Mouse (Mus musculus) kidney, embryonic 15.5 days (tissue): Measurements from ENCODE around the gene Fbxl20. TPM values are rescaled to one million over a fixed set of nuclear protein-coding genes. Genes with fewer than 3 reads are reported as not detected.

ENCODE experiments used
- ATAC-seq: fragments of 200-750 bp; cut with Nextera tagmentation; replicated peaks from 2 replicates; pipeline ENCODE4 v1.8.0; 2017; ENCODE audit warnings: moderate TSS enrichment; ENCODE audit not compliant: low FRiP score
- H3K27ac ChIP-seq: fragments of 300-500 bp; sonication (generic); 2 replicates; pipeline ENCODE4 v1.5.1; 2015; ENCODE audit warnings: mild to moderate bottlenecking, inconsistent platforms
- H3K27me3 ChIP-seq: fragments of 300-500 bp; sonication (generic); 2 replicates; pipeline ENCODE4 v1.6.1; 2015; ENCODE audit warnings: inconsistent platforms
- H3K36me3 ChIP-seq: fragments of 300-500 bp; sonication (generic); 2 replicates; pipeline ENCODE4 v1.6.1; 2015; ENCODE audit warnings: inconsistent platforms
- H3K4me1 ChIP-seq: fragments of 300-500 bp; sonication (generic); 2 replicates; pipeline ENCODE4 v1.6.1; 2015; ENCODE audit warnings: inconsistent platforms
- H3K4me2 ChIP-seq: fragments of 300-500 bp; sonication (generic); 2 replicates; pipeline ENCODE4 v1.6.1; 2015; ENCODE audit warnings: moderate library complexity, mild to moderate bottlenecking, inconsistent platforms
- H3K4me3 ChIP-seq: fragments of 300-500 bp; sonication (generic); replicated peaks from 2 replicates; pipeline ENCODE4 v1.5.1; 2015; ENCODE audit warnings: mild to moderate bottlenecking, inconsistent platforms
- H3K9ac ChIP-seq: fragments of 300-500 bp; sonication (generic); 2 replicates; pipeline ENCODE4 v1.6.1; 2015; ENCODE audit warnings: mild to moderate bottlenecking, inconsistent platforms
- H3K9me3 ChIP-seq: fragments of 300-500 bp; sonication (generic); replicated peaks from 2 replicates; pipeline ENCODE4 v1.6.1; 2016; ENCODE audit warnings: inconsistent platforms
- WGBS: fragments of 180-500 bp; shearing (Covaris S2); methylation state at CpG from one replicate; pipeline ENCODE4 v1.1.7; 2015; ENCODE audit warnings: mixed read lengths; 5-methylcytosine and 5-hydroxymethylcytosine counted together
- polyA plus RNA-seq: library from polyadenylated mRNA; unstranded; fragments of >200 nt; fragmentation: Nextera tagmentation; extraction: Ambion mirVana; gene quantifications from 2 replicates; pipeline ENCODE4 v1.2.1, GENCODE M21; 2015

Gene Fbxl20
- polyA plus RNA-seq, 1 experiment from 2014 or later, result 20.3 TPM

DNA sequence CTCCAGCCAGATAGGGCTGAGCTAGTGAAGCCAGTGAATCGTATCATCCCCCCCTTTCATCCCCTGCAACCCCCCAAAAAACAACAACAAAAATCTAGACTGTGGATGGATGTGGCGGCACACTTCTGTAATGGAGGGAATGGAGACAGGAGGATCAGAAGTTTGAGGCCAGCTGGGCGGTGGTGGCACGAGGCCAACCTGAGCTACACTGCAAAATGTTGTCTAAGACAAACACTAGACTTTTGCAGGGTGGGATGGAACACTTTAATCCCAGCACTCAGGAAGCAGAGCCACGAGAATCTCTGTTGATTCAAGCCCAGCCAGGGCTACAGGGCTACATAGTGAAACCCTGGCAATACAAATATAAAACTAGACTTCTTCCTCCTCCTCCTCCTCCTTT is 106.1 kb downstream of the Fbxl20 start:
- no peak for ATAC-seq
- H3K4me1 ChIP-seq, result 0 out of 2 replicates have a peak, but pooled peaks cover 13% of the 10 kb centered on the region
- no peaks in the 10 kb centered on the region for H3K27me3 ChIP-seq
- no peaks in the 10 kb centered on the region for H3K36me3 ChIP-seq
- H3K9me3 ChIP-seq, result no peaks in the 10 kb centered on the region
- no peak overlapping the region for H3K4me3 ChIP-seq
- no peak overlapping the region for H3K27ac ChIP-seq
- 64% methylated on average over 5 of the region's 5 CpGs for WGBS
- no peak overlapping the region for H3K9ac ChIP-seq
- no peak overlapping the region for H3K4me2 ChIP-seq

DNA sequence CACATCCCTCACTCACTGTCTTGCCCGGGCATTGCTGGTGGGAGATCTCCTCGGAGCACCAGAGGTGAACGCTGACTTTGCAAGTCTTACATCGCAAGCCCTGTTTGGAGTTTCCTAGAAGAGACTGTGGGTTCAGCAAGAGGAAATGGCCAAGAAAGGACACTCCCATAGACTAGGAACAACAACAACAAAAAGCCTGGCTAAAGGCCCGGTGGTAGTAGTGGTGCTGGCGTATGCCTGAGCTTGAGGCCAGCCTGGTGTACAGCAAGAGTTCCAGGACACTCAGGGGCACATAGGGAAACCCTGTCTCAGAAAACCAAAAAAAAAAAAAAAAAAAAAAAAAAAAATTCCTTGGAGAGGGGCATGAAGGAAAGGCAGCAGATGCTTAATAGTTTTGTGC is 107.5 kb downstream of the Fbxl20 start:
- Histone ChIP-seq H3K4me2 (no peak overlapping the region), H3K27me3 (no peaks in the 10 kb centered on the region), H3K27ac (no peak overlapping the region), H3K9me3 (no peaks in the 10 kb centered on the region), H3K36me3 (no peaks in the 10 kb centered on the region), H3K9ac (no peak overlapping the region), H3K4me3 (no peak overlapping the region), H3K4me1 (0 out of 2 replicates have a peak, but pooled peaks cover 11% of the 10 kb centered on the region)
- 66% methylated on average over 6 of the region's 6 CpGs for WGBS
- ATAC-seq, result no peak

DNA sequence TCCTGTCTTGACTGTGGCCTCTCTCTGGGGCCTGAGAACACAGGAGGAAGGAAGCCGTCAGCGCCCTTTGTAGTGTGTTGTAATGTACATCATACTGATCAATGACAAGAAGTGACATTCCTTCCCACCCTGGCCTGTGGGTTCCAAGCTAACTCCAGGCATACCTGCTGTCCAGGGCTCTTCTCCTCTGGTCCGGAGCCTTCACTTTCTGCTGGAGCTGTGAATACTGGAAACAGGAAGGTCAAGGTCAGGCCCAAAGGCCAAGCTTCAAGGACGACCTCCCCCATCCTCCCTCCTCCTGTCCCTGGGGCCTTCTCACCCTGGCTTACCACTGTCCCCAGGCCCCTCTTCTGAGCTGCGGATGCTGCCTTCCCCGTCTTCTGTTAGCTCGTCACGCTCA is 109.2 kb downstream of the Fbxl20 start:
- H3K27ac ChIP-seq, result no peak overlapping the region
- ATAC-seq, result no peak
- peaks cover 19% of the 10 kb centered on the region for H3K4me1 ChIP-seq
- no peak overlapping the region for H3K4me2 ChIP-seq
- no peak overlapping the region for H3K4me3 ChIP-seq
- H3K9me3 ChIP-seq, result no peaks in the 10 kb centered on the region
- whole genome bisulfite sequencing, result 63% methylated on average over 8 of the region's 8 CpGs
- H3K27me3 ChIP-seq, result peaks cover 10% of the 10 kb centered on the region
- H3K36me3 ChIP-seq, result no peaks in the 10 kb centered on the region
- H3K9ac ChIP-seq, result no peak overlapping the region

DNA sequence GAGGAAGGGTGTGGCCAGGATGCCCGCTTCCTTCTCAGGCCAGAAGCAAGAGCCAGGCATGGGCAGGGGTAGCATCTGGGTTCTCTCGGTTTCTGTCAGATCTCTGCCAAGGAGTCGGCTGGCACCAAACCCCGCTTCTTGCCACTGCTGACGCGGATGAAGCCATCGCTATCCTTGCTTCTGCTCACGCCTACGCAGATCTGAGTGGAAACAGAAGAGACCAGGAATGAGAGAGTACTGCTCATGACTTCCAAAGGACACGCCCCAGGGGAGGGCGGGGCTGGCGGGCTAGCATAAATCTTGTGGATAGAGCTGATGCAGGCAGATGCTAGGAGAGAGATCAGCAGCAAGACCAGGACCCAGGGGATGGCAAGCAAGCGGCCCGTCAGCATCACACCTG is 112.3 kb downstream of the Fbxl20 start:
- H3K36me3 ChIP-seq, result no peaks in the 10 kb centered on the region
- H3K9me3 ChIP-seq, result no peaks in the 10 kb centered on the region
- H3K4me2 ChIP-seq, result no peak overlapping the region
- WGBS, result 69% methylated on average over 14 of the region's 14 CpGs
- peaks cover 16% of the 10 kb centered on the region for H3K27me3 ChIP-seq
- no peak overlapping the region for H3K4me3 ChIP-seq
- H3K9ac ChIP-seq, result no peak overlapping the region
- H3K4me1 ChIP-seq, result peaks cover 26% of the 10 kb centered on the region
- ATAC-seq, result no peak
- H3K27ac ChIP-seq, result no peak overlapping the region

DNA sequence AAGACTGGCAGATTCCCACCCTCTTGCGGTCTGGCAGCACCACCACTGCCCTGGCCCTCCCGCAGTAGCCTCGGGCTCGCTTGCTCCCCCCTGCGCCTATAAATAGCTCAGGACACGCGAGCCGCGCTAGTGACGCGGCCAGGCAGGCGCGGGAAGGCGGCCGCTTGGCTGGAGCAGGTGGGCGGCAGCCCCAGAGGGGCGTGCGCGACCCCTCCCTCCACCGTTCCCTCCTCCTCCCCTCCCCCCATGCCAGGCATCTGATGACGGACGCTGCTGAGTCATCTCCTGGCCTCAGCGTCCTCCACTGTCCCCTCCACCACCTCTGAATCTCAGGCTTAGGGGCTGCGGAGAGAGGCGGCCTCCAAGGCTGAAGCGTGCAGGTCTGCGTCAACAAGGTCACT is 114.2 kb downstream of the Fbxl20 start:
- WGBS, result 0% methylated on average over 27 of the region's 27 CpGs
- peaks cover 6% of the 10 kb centered on the region for H3K36me3 ChIP-seq
- H3K4me1 ChIP-seq, result peaks cover 26% of the 10 kb centered on the region
- H3K27me3 ChIP-seq, result peaks cover 16% of the 10 kb centered on the region
- H3K4me2 ChIP-seq, result peak overlapping the region; percentile 75
- H3K27ac ChIP-seq, result no peak overlapping the region
- peak overlapping the region; percentile 27 for H3K9ac ChIP-seq
- H3K9me3 ChIP-seq, result no peaks in the 10 kb centered on the region
- ATAC-seq, result peak; percentile 52
- H3K4me3 ChIP-seq, result peak overlapping the region; percentile 37

DNA sequence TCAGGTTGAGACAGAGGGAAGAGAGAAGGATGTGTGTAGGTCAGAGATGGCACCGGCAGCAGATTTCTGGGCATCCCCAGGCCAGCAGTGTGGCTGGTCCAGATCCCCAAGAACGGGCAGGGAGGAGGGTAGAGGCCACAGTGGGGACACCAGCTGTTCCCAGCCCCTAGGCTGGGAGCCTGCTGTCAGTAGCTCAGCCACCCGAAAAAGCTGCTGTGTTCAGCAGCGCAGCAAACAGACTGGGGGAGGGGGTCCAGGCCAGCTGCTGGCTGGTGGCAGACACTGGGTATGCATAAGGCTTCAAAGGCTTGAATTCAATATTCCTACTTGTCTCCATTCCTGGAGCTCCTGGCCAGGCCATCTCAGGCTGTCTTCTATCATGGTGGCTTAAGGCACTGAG is 115.4 kb downstream of the Fbxl20 start:
- Histone ChIP-seq H3K9me3 (no peaks in the 10 kb centered on the region), H3K4me1 (peaks cover 26% of the 10 kb centered on the region), H3K4me2 (no peak overlapping the region), H3K9ac (0 out of 2 replicates have a peak overlapping the region, but pooled peaks have one; percentile 1), H3K27me3 (peaks cover 16% of the 10 kb centered on the region), H3K4me3 (no peak overlapping the region), H3K27ac (no peak overlapping the region; the same call in none of the 2 replicates), H3K36me3 (peaks cover 18% of the 10 kb centered on the region)
- WGBS, result 25% methylated on average over 4 of the region's 4 CpGs
- no peak; the same call in 1 of the 2 replicates for ATAC-seq

DNA sequence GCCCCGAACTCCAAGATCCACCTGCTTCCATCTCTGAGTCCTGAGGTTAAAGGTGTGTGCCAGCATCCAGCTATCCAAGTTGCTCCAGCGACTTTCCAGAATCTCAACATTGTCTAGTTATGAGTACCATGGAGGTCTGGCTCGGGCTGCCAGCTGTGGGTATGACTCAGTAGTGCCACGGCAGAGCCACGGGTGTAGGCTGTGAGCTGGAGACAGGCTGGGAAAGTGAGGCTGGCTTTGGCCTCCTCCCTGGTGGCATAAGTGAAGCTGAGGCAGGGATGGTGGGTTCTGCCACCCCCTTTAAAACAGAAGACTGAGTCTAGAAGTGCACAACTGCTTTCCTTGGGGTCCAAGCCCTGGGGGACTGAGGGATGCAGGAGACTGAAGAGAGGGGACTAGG is 116.1 kb downstream of the Fbxl20 start:
- WGBS, result 88% methylated on average over 5 of the region's 5 CpGs

More for the DNA sequence above, 116.1 kb downstream of the Fbxl20 start:
- Histone ChIP-seq H3K36me3 (peaks cover 26% of the 10 kb centered on the region), H3K9me3 (no peaks in the 10 kb centered on the region), H3K27me3 (peaks cover 16% of the 10 kb centered on the region), H3K4me1 (peaks cover 26% of the 10 kb centered on the region), H3K9ac (no peak overlapping the region), H3K4me2 (no peak overlapping the region), H3K27ac (no peak overlapping the region), H3K4me3 (no peak overlapping the region)
- ATAC-seq, result no peak

Other genes with a start within 250 kb of the Fbxl20 start
- 1.7 and 2.0 TPM in 2 replicates for gene Plxdc1, start 164.0 kb downstream of the Fbxl20 start, polyA plus RNA-seq
- 9.9 and 10.1 TPM in 2 replicates for gene Arl5c, start 154.2 kb downstream of the Fbxl20 start, polyA plus RNA-seq
- gene Cacnb1, start 127.4 kb downstream of the Fbxl20 start, polyA plus RNA-seq, result 14.6 and 15.2 TPM in 2 replicates
- gene Rpl19, start 123.7 kb downstream of the Fbxl20 start, polyA plus RNA-seq, result 1,072 and 1,152 TPM in 2 replicates
- gene Stac2, start 96.9 kb downstream of the Fbxl20 start, polyA plus RNA-seq, result 3.7 and 4.3 TPM in 2 replicates
- 66.6 and 72.8 TPM in 2 replicates for gene Med1, start 42.9 kb upstream of the Fbxl20 start, polyA plus RNA-seq
- 10.9 and 11.9 TPM in 2 replicates for gene Cdk12, start 52.7 kb upstream of the Fbxl20 start, polyA plus RNA-seq
- gene Neurod2, start 179.2 kb upstream of the Fbxl20 start, polyA plus RNA-seq, result not detected in 2 replicates
- 2.8 and 6.8 TPM in 2 replicates for gene Ppp1r1b, start 198.0 kb upstream of the Fbxl20 start, polyA plus RNA-seq
- 46.4 and 53.1 TPM in 2 replicates for gene Stard3, start 208.0 kb upstream of the Fbxl20 start, polyA plus RNA-seq
- 2.5 and 3.5 TPM in 2 replicates for gene Tcap, start 233.4 kb upstream of the Fbxl20 start, polyA plus RNA-seq
- 2.7 and 3.8 TPM in 2 replicates for gene Pnmt, start 236.0 kb upstream of the Fbxl20 start, polyA plus RNA-seq